Mouse (Mus musculus) testis, adult 2 months (tissue): ENCODE measurements around the gene Cyp8b1. TPM values are rescaled to one million over a fixed set of nuclear protein-coding genes. Genes with fewer than 3 reads are reported as not detected.

Experiments used
- H3K27ac ChIP-seq: fragments of 200-500 bp; 2 replicates; pipeline ENCODE4 v1.5.1; 2012; ENCODE audit warnings: low read depth, low read length; ENCODE audit not compliant: control insufficient read depth, insufficient read depth
- H3K27me3 ChIP-seq: fragments of 200-500 bp; 2 replicates; pipeline ENCODE4 v1.6.1; 2012; ENCODE audit warnings: mild to moderate bottlenecking, low read length, moderate library complexity; ENCODE audit not compliant: control insufficient read depth, insufficient read depth
- H3K36me3 ChIP-seq: fragments of 200-500 bp; 2 replicates; pipeline ENCODE4 v1.6.1; 2012; ENCODE audit warnings: mild to moderate bottlenecking, low read length; ENCODE audit not compliant: control insufficient read depth, insufficient read depth
- H3K4me1 ChIP-seq: fragments of 200-500 bp; 2 replicates; pipeline ENCODE4 v1.6.1; 2012; ENCODE audit warnings: low read length; ENCODE audit not compliant: control insufficient read depth, insufficient read depth
- H3K4me3 ChIP-seq: fragments of 200-500 bp; 2 replicates; pipeline ENCODE4 v1.5.1; 2012; ENCODE audit warnings: low read depth, mild to moderate bottlenecking, low read length, moderate library complexity, mixed read lengths; ENCODE audit not compliant: control insufficient read depth
- CTCF ChIP-seq: fragments of 200-500 bp; IDR thresholded peaks from 2 replicates; pipeline ENCODE4 v1.5.1; 2012; ENCODE audit warnings: low read depth, mild to moderate bottlenecking, inconsistent platforms, low read length, moderate library complexity; ENCODE audit not compliant: control insufficient read depth, insufficient read depth, insufficient replicate concordance
- POLR2A ChIP-seq: fragments of 200-500 bp; IDR thresholded peaks from 2 replicates; pipeline ENCODE4 v1.6.1; 2012; ENCODE audit warnings: low read depth, mild to moderate bottlenecking, inconsistent platforms, low read length, moderate library complexity; ENCODE audit not compliant: control insufficient read depth
- polyA plus RNA-seq: library from polyadenylated mRNA; depleted of rRNA; stranded (reverse); fragments of >200 nt; gene quantifications from 2 replicates; pipeline ENCODE4 v1.2.3, GENCODE M21; 2012

The Cyp8b1 gene
- polyA plus RNA-seq, 1 experiment = not detected

- Histone ChIP-seq H3K36me3 (no peaks in the 10 kb centered on the region), H3K27ac (no peak overlapping the region), H3K4me1 (no peaks in the 10 kb centered on the region), H3K4me3 (no peak overlapping the region), H3K27me3 (no peaks in the 10 kb centered on the region)
- TF ChIP-seq POLR2A = no peak
- TF ChIP-seq CTCF = no peak
These were observed 11.6 kb upstream of the Cyp8b1 start for GRCm38 (mm10) chr9:121927721-121928120.

- Histone ChIP-seq H3K27me3 (no peaks in the 10 kb centered on the region), H3K36me3 (no peaks in the 10 kb centered on the region)
- TF ChIP-seq CTCF (no peak), POLR2A (no peak)
These were observed 10.7 kb upstream of the Cyp8b1 start for GRCm38 (mm10) chr9:121926634-121927405.

GRCm38 (mm10) chr9:121925959-121926358 is 9.9 kb upstream of the Cyp8b1 start:
- TF ChIP-seq POLR2A (no peak), CTCF (no peak)
- Histone ChIP-seq H3K4me3 (no peak overlapping the region), H3K4me1 (no peaks in the 10 kb centered on the region), H3K27me3 (no peaks in the 10 kb centered on the region), H3K27ac (no peak overlapping the region), H3K36me3 (no peaks in the 10 kb centered on the region)

More at GRCm38 (mm10) chr9:121926634-121927405, 10.7 kb upstream of the Cyp8b1 start:
- Histone ChIP-seq H3K4me3 (no peak overlapping the region), H3K4me1 (no peaks in the 10 kb centered on the region), H3K27ac (no peak overlapping the region)

- no peaks in the 10 kb centered on the region for H3K27me3 ChIP-seq
- H3K27ac ChIP-seq = no peak overlapping the region
- H3K4me3 ChIP-seq = no peak overlapping the region
- TF ChIP-seq POLR2A (no peak), CTCF (no peak)
- H3K4me1 ChIP-seq = no peaks in the 10 kb centered on the region
- no peaks in the 10 kb centered on the region for H3K36me3 ChIP-seq
These were observed 8.9 kb upstream of the Cyp8b1 start for GRCm38 (mm10) chr9:121924901-121925560.

GRCm38 (mm10) chr9:121923906-121924305 is 7.8 kb upstream of the Cyp8b1 start:
- no peak for TF ChIP-seq CTCF
- no peak for TF ChIP-seq POLR2A
- Histone ChIP-seq H3K4me3 (no peak overlapping the region), H3K27me3 (no peaks in the 10 kb centered on the region), H3K4me1 (no peaks in the 10 kb centered on the region), H3K27ac (no peak overlapping the region), H3K36me3 (no peaks in the 10 kb centered on the region)

- no peaks in the 10 kb centered on the region for H3K36me3 ChIP-seq
- H3K4me1 ChIP-seq = no peaks in the 10 kb centered on the region
- H3K27me3 ChIP-seq = no peaks in the 10 kb centered on the region
- H3K27ac ChIP-seq = no peak overlapping the region
- H3K4me3 ChIP-seq = no peak overlapping the region
- no peak for TF ChIP-seq POLR2A
These were observed 7.3 kb upstream of the Cyp8b1 start for GRCm38 (mm10) chr9:121923443-121923842.

- no peak overlapping the region for H3K4me3 ChIP-seq
- H3K27me3 ChIP-seq = no peaks in the 10 kb centered on the region
- no peak overlapping the region for H3K27ac ChIP-seq
- no peaks in the 10 kb centered on the region for H3K4me1 ChIP-seq
- TF ChIP-seq CTCF = no peak
- TF ChIP-seq POLR2A = no peak
- H3K36me3 ChIP-seq = no peaks in the 10 kb centered on the region
These were observed 3.0 kb upstream of the Cyp8b1 start for GRCm38 (mm10) chr9:121919027-121919501.
